Mouse (Mus musculus) heart, embryonic 12.5 days (tissue): Measurements from ENCODE around the gene Ablim1. TPM values are rescaled to one million over a fixed set of nuclear protein-coding genes. Genes with fewer than 3 reads are reported as not detected.

Source experiments
- ATAC-seq: fragments of 200-750 bp; cut with Nextera tagmentation; 2 replicates; pipeline ENCODE4 v1.8.0; 2017; ENCODE audit warnings: moderate TSS enrichment, moderate library complexity; ENCODE audit not compliant: insufficient number of reproducible peaks, low FRiP score
- H3K27ac ChIP-seq: fragments of 300-500 bp; sonication (generic); 2 replicates; pipeline ENCODE4 v1.5.1; 2016; ENCODE audit warnings: mild to moderate bottlenecking, moderate library complexity; ENCODE audit not compliant: poor library complexity, severe bottlenecking
- H3K27me3 ChIP-seq: fragments of 300-500 bp; sonication (generic); replicated peaks from 2 replicates; pipeline ENCODE4 v1.6.1; 2016; ENCODE audit warnings: mild to moderate bottlenecking, moderate library complexity
- H3K36me3 ChIP-seq: fragments of 300-500 bp; sonication (generic); 2 replicates; pipeline ENCODE4 v1.6.1; 2016; ENCODE audit warnings: mild to moderate bottlenecking, moderate library complexity
- H3K4me1 ChIP-seq: fragments of 300-500 bp; sonication (generic); replicated peaks from 2 replicates; pipeline ENCODE4 v1.6.1; 2016; ENCODE audit warnings: mild to moderate bottlenecking
- H3K4me2 ChIP-seq: fragments of 300-500 bp; sonication (generic); 2 replicates; pipeline ENCODE4 v1.6.1; 2016; ENCODE audit warnings: mild to moderate bottlenecking, moderate library complexity
- H3K4me3 ChIP-seq: fragments of 300-500 bp; sonication (generic); 2 replicates; pipeline ENCODE4 v1.5.1; 2016; ENCODE audit warnings: mild to moderate bottlenecking
- H3K9ac ChIP-seq: fragments of 300-500 bp; sonication (generic); 2 replicates; pipeline ENCODE4 v1.6.1; 2016; ENCODE audit warnings: mild to moderate bottlenecking, moderate library complexity
- H3K9me3 ChIP-seq: fragments of 300-500 bp; sonication (generic); replicated peaks from 2 replicates; pipeline ENCODE4 v1.6.1; 2016; ENCODE audit warnings: mild to moderate bottlenecking, moderate library complexity
- WGBS: fragments of 180-500 bp; shearing (Covaris S2); methylation state at CpG from one replicate; pipeline ENCODE4 v1.1.7; 2016; 5-methylcytosine and 5-hydroxymethylcytosine counted together
- polyA plus RNA-seq: library from polyadenylated mRNA; unstranded; fragments of >200 nt; fragmentation: Nextera tagmentation; extraction: Ambion mirVana; gene quantifications from 2 replicates; pipeline ENCODE4 v1.2.1, GENCODE M21; 2016

The Ablim1 gene
- polyA plus RNA-seq, 1 experiment from 2014 or later: 53.5 TPM

- no peaks in the 10 kb centered on the region for H3K27me3 ChIP-seq
- H3K9ac ChIP-seq: no peak overlapping the region
- ATAC-seq: no peak
- H3K4me3 ChIP-seq: no peak overlapping the region
- H3K9me3 ChIP-seq: no peaks in the 10 kb centered on the region
- no peak overlapping the region for H3K4me2 ChIP-seq
- 85% methylated on average over 7 of the region's 7 CpGs for WGBS
- no peaks in the 10 kb centered on the region; the same call in 1 of the 2 replicates for H3K36me3 ChIP-seq
- no peak overlapping the region for H3K27ac ChIP-seq
- peaks cover 45% of the 10 kb centered on the region for H3K4me1 ChIP-seq
Observed at GRCm38 (mm10) chr19:57101986-57102385, 212.7 kb downstream of the Ablim1 start.

DNA sequence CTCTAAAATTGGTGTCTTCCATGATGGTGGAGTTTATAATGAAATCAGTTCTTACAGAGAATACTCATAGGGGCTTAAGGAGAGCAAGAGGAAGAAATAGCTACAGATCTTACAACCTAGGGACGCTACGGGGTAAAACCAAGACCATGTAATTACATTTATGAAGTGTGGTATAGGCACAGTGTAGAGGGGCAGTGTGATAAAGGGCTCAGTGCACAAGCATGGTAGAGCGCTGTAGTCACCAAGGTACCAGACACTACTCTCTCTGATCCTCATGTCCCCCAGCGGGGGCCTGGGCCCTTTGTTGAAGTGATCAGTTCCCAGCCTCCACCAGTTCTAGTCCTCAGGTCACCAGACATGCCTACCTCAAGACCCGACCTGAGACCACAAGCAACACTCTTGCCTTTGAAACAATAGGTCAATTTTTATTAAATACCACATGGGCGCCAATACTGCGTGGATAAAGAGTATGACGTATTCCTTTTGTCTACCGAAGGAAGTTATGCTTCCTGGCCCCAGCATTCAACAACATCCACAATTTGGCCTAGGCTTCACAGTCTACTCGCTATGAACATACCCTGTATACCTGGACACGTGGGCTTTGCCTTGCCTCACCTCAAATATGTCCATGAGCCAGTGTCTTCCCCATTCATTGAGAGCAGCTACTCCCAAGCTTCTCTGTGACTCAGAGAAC lies 213.8 kb downstream of the Ablim1 start:
- no peaks in the 10 kb centered on the region for H3K36me3 ChIP-seq
- no peak overlapping the region for H3K9ac ChIP-seq
- WGBS: 94% methylated on average over 11 of the region's 11 CpGs
- H3K4me2 ChIP-seq: no peak overlapping the region
- H3K4me1 ChIP-seq: peaks cover 42% of the 10 kb centered on the region
- H3K27ac ChIP-seq: no peak overlapping the region
- H3K4me3 ChIP-seq: no peak overlapping the region
- no peaks in the 10 kb centered on the region for H3K9me3 ChIP-seq
- no peak for ATAC-seq
- H3K27me3 ChIP-seq: no peaks in the 10 kb centered on the region

DNA sequence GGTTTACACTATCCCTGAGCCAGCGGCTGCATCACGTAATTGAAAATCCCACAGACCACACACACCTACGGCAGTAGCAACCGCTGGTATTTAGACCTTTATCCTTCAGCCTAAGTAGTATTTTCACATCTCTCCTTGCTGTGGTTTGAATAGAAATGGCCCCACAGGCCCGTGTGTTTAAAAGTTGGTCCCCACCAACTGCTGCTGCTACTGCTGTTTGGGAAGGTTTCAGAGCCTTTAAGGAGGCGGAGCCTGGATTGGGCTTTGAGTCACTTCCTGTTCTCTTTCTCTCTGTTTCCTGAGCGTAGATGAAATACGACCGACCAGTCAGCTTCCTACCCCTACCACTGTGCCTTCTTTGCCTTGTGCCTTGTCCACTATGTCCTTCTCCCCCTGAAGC lies 214.7 kb downstream of the Ablim1 start:
- Histone ChIP-seq H3K4me3 (no peak overlapping the region), H3K4me2 (no peak overlapping the region), H3K27me3 (no peaks in the 10 kb centered on the region), H3K27ac (no peak overlapping the region), H3K36me3 (no peaks in the 10 kb centered on the region), H3K4me1 (peaks cover 42% of the 10 kb centered on the region), H3K9me3 (no peaks in the 10 kb centered on the region), H3K9ac (no peak overlapping the region)
- no peak for ATAC-seq
- 78% methylated on average over 9 of the region's 9 CpGs for WGBS

DNA sequence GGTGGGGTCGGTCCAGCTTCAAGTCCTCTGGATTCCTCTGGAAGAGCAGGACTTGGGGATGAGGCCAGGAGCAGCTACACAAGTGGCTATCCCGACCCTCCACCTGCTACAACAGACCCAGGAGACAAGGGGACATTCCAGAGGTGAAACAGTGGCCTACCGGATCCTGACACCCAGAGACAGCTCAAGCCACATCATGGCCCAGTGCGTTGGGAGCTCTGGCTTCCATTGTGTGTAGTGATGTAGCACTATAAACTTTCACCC lies 215.7 kb downstream of the Ablim1 start:
- Histone ChIP-seq H3K36me3 (no peaks in the 10 kb centered on the region), H3K27me3 (no peaks in the 10 kb centered on the region), H3K4me1 (peaks cover 35% of the 10 kb centered on the region), H3K9me3 (no peaks in the 10 kb centered on the region), H3K4me2 (0 out of 2 replicates have a peak overlapping the region, but pooled peaks have one; percentile 2), H3K27ac (peak overlapping the region; percentile 80), H3K4me3 (no peak overlapping the region), H3K9ac (no peak overlapping the region)
- WGBS: 74% methylated on average over 4 of the region's 4 CpGs
- ATAC-seq: peak; percentile 13; the same call in 1 of the 2 replicates

DNA sequence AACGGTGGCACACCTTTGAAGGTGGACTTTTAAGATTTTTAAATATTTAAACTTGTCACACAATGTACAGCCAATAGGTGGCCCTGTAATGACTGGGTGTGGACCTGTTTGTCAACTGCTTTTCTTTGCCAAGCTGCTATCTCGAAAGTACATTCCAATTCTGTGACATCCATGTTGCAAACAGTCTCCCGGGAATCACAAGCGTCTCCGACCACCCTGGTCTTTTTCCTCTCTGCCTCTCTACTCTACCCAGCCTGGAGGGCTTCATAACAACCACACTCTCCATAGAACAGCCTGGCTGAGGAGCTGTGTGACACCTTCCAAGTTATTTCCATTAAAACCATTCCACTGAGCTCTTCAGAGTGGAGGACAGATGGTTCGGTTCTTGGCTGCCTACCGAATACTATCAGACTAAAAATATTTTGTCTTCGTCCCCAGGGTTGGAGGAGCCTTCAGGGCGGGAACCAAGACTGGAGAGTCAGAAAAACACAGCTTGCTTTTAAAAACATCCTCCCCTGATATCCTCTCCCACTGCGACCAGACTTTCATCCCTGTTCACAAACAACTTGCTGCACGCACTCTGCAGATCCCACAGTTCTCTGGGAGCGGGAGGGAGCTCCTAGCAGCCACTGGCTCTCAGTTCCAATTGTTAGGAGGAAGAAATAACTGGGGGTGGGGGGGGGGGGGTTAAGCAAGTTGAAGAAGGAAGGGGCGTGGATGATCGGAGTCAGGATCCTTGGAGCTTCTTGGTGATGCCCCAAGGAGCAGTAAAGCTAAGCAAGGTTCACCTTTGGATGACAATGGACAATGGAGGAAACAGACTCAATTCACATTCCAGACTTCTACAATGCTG lies 216.3 kb downstream of the Ablim1 start:
- H3K9ac ChIP-seq: no peak overlapping the region
- peak overlapping the region; percentile 80 for H3K27ac ChIP-seq
- H3K4me3 ChIP-seq: no peak overlapping the region
- peak overlapping the region; percentile 2; the same call in 1 of the 2 replicates for H3K4me2 ChIP-seq
- no peaks in the 10 kb centered on the region for H3K27me3 ChIP-seq
- no peaks in the 10 kb centered on the region for H3K9me3 ChIP-seq
- WGBS: 30% methylated on average over 14 of the region's 14 CpGs
- peak; percentile 79 for ATAC-seq
- H3K4me1 ChIP-seq: peaks cover 29% of the 10 kb centered on the region
- H3K36me3 ChIP-seq: no peaks in the 10 kb centered on the region

DNA sequence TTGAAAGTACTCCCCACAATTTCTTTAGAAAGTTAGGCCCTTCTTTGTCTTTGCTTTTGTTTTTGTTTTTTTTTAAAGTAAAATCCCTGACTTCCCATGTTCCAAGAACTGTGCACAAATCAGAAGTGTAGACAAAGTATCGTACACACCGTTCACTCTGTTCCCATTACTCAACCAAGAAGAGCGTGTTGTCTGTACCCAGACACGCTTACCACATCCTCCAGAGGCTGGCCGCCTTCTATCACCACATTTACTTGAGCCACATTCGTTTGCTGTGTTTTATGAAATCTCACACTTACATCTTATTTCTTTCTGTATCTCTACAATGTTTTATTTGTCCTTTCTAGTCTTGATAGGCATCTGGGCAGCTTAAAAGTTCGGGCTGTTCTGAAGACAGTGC lies 219.4 kb downstream of the Ablim1 start:
- no peak for ATAC-seq
- no peak overlapping the region for H3K9ac ChIP-seq
- H3K4me3 ChIP-seq: no peak overlapping the region
- no peaks in the 10 kb centered on the region for H3K27me3 ChIP-seq
- 86% methylated on average over 7 of the region's 7 CpGs for WGBS
- no peaks in the 10 kb centered on the region for H3K36me3 ChIP-seq
- no peak overlapping the region for H3K27ac ChIP-seq
- H3K9me3 ChIP-seq: no peaks in the 10 kb centered on the region
- peaks cover 26% of the 10 kb centered on the region for H3K4me1 ChIP-seq
- no peak overlapping the region for H3K4me2 ChIP-seq

GRCm38 (mm10) chr19:57093698-57094004 lies 221.1 kb downstream of the Ablim1 start:
- no peak for ATAC-seq
- H3K4me2 ChIP-seq: no peak overlapping the region
- H3K9ac ChIP-seq: no peak overlapping the region
- H3K4me1 ChIP-seq: peaks cover 22% of the 10 kb centered on the region
- no peaks in the 10 kb centered on the region for H3K9me3 ChIP-seq
- no peaks in the 10 kb centered on the region for H3K27me3 ChIP-seq
- no peaks in the 10 kb centered on the region for H3K36me3 ChIP-seq
- no peak overlapping the region for H3K4me3 ChIP-seq
- H3K27ac ChIP-seq: no peak overlapping the region
- 84% methylated on average over 3 of the region's 3 CpGs for WGBS

DNA sequence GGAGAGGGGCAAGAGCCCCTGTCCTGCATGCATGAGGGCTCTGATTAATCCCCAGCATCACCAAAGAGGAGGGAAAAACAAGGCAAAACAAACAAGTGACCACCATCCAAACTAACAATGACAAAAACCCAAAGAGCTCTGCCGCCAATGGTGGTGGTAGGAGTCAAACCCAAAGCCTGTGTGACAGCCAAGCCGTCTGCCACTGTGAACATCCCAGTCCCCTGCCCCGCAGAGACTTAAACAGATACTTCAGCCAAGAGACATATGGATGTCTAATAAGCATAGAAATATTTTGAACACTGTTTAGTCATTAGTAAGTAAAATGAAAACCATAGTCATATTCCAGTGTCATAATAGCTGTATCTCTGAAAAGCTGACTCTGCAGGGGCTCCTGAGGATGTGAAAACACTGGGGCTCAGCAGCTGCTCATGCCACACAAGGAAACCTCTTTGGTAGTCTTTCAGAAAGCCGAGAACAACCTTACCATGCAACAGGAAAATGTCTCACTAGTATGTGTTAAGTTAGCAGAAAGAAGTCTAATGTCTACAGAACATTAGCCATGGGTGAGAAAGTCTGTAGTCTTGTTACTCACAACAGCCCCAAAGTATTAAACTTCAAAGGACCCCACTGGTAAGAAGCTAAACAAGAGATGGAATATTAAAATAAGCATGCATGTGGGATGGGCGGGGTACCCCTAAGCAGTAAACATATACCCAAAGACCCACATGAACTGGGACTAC lies 221.6 kb downstream of the Ablim1 start:
- Histone ChIP-seq H3K9me3 (no peaks in the 10 kb centered on the region), H3K4me1 (peaks cover 17% of the 10 kb centered on the region), H3K4me3 (no peak overlapping the region), H3K27me3 (no peaks in the 10 kb centered on the region), H3K27ac (no peak overlapping the region), H3K4me2 (no peak overlapping the region), H3K36me3 (no peaks in the 10 kb centered on the region), H3K9ac (no peak overlapping the region)
- WGBS: 83% methylated on average over 5 of the region's 5 CpGs
- no peak for ATAC-seq

- Histone ChIP-seq H3K4me2 (no peak overlapping the region), H3K27me3 (no peaks in the 10 kb centered on the region), H3K4me1 (peaks cover 8% of the 10 kb centered on the region), H3K27ac (no peak overlapping the region), H3K4me3 (no peak overlapping the region), H3K36me3 (peaks cover under 1% of the 10 kb centered on the region), H3K9ac (no peak overlapping the region), H3K9me3 (no peaks in the 10 kb centered on the region)
- ATAC-seq: no peak
- WGBS: 86% methylated on average over 7 of the region's 7 CpGs
Observed at GRCm38 (mm10) chr19:57091278-57091677, 223.4 kb downstream of the Ablim1 start.

GRCm38 (mm10) chr19:57088804-57089369 lies 225.8 kb downstream of the Ablim1 start:
- peaks cover 6% of the 10 kb centered on the region for H3K36me3 ChIP-seq
- H3K27ac ChIP-seq: no peak overlapping the region
- no peak for ATAC-seq
- H3K4me3 ChIP-seq: no peak overlapping the region
- no peak overlapping the region for H3K4me2 ChIP-seq
- no peaks in the 10 kb centered on the region for H3K27me3 ChIP-seq
- H3K9ac ChIP-seq: no peak overlapping the region
- WGBS: 71% methylated on average over 2 of the region's 2 CpGs
- H3K4me1 ChIP-seq: peaks cover 8% of the 10 kb centered on the region
- no peaks in the 10 kb centered on the region for H3K9me3 ChIP-seq

GRCm38 (mm10) chr19:57084520-57085166 lies 230.1 kb downstream of the Ablim1 start:
- 85% methylated on average over 5 of the region's 5 CpGs for WGBS
- H3K27me3 ChIP-seq: no peaks in the 10 kb centered on the region
- no peak for ATAC-seq
- H3K27ac ChIP-seq: no peak overlapping the region
- no peak overlapping the region for H3K9ac ChIP-seq
- H3K4me1 ChIP-seq: peaks cover 15% of the 10 kb centered on the region
- no peak overlapping the region for H3K4me3 ChIP-seq
- peaks cover 16% of the 10 kb centered on the region for H3K36me3 ChIP-seq
- H3K4me2 ChIP-seq: no peak overlapping the region
- no peaks in the 10 kb centered on the region for H3K9me3 ChIP-seq
